Mouse (Mus musculus) MEL (cell line): ENCODE results near the gene Tmem145. TPM values are rescaled to one million over a fixed set of nuclear protein-coding genes. Genes with fewer than 3 reads are reported as not detected.

Experiments used
- DNase-seq: peaks from one replicate; pipeline ENCODE4 v3.0.0; 2011; ENCODE audit warnings: low read depth, low spot score
- H3K27ac ChIP-seq: 2 replicates; pipeline ENCODE4 v1.5.1; 2012; ENCODE audit warnings: low read depth, mild to moderate bottlenecking, control low read depth, low read length, moderate library complexity; ENCODE audit not compliant: control insufficient read depth
- H3K27me3 ChIP-seq, 2 experiments: fragments of 150-350 bp in 1 of 2; sonication (generic) in 1 of 2; 2 replicates each; pipeline ENCODE4 v1.6.1; 2012; ENCODE audit warnings: low read length in 2 of 2, mild to moderate bottlenecking in 2 of 2, improper control_type of control experiment in 1 of 2, moderate library complexity in 1 of 2; ENCODE audit not compliant: insufficient read depth in 2 of 2, control insufficient read depth in 1 of 2
- H3K36me3 ChIP-seq, 2 experiments: 2 replicates each; pipeline ENCODE4 v1.6.1; 2012 to 2014; ENCODE audit warnings: low read length in 2 of 2, improper control_type of control experiment in 1 of 2, inconsistent platforms in 1 of 2, mild to moderate bottlenecking in 1 of 2; ENCODE audit not compliant: insufficient read depth in 2 of 2, control insufficient read depth in 1 of 2
- H3K4me1 ChIP-seq, 2 experiments: fragments of 150-350 bp in 1 of 2; sonication (generic) in 1 of 2; 2 replicates each; pipeline ENCODE4 v1.6.1; 2012; ENCODE audit warnings: low read length in 2 of 2, improper control_type of control experiment in 1 of 2, mild to moderate bottlenecking in 1 of 2; ENCODE audit not compliant: insufficient read depth in 2 of 2, control insufficient read depth in 1 of 2
- H3K4me3 ChIP-seq, 2 experiments: fragments of 150-350 bp in 1 of 2; sonication (generic) in 1 of 2; 2 replicates each; pipeline ENCODE4 v1.5.1; 2012; ENCODE audit warnings: low read depth in 2 of 2, low read length in 2 of 2, mild to moderate bottlenecking in 2 of 2, moderate library complexity in 2 of 2, control low read depth in 1 of 2, improper control_type of control experiment in 1 of 2; ENCODE audit not compliant: control insufficient read depth in 1 of 2, insufficient read depth in 1 of 2
- H3K79me2 ChIP-seq: 2 replicates; pipeline ENCODE4 v1.6.1; 2012; ENCODE audit warnings: mild to moderate bottlenecking, low read length, moderate library complexity; ENCODE audit not compliant: control insufficient read depth, poor library complexity, insufficient read depth
- H3K9ac ChIP-seq: 2 replicates; pipeline ENCODE4 v1.6.1; 2012; ENCODE audit warnings: low read depth, mild to moderate bottlenecking, control low read depth, low read length, moderate library complexity; ENCODE audit not compliant: control insufficient read depth, poor library complexity, severe bottlenecking
- H3K9me3 ChIP-seq: fragments of 150-350 bp; sonication (generic); replicated peaks from 2 replicates; pipeline ENCODE4 v1.6.1; 2012; ENCODE audit warnings: mild to moderate bottlenecking, low read length, improper control_type of control experiment, moderate library complexity; ENCODE audit not compliant: insufficient read depth
- BHLHE40 ChIP-seq: IDR thresholded peaks from 2 replicates; pipeline ENCODE4 v1.6.1; 2012; ENCODE audit warnings: low read depth, mild to moderate bottlenecking, inconsistent platforms, low read length, improper control_type of control experiment, borderline replicate concordance
- CHD1 ChIP-seq: IDR thresholded peaks from 2 replicates; pipeline ENCODE4 v1.6.1; 2012; ENCODE audit warnings: low read depth, mild to moderate bottlenecking, inconsistent platforms, low read length, improper control_type of control experiment
- CHD2 ChIP-seq: IDR thresholded peaks from 2 replicates; pipeline ENCODE4 v1.6.1; 2011; ENCODE audit warnings: low read length, improper control_type of control experiment
- E2F4 ChIP-seq: IDR thresholded peaks from 2 replicates; pipeline ENCODE4 v1.6.1; 2011; ENCODE audit warnings: low read depth, low read length, improper control_type of control experiment, borderline replicate concordance
- ELF1 ChIP-seq: IDR thresholded peaks from 2 replicates; pipeline ENCODE4 v1.6.1; 2014; ENCODE audit warnings: low read depth, mild to moderate bottlenecking, inconsistent platforms, low read length, improper control_type of control experiment, moderate library complexity
- EP300 ChIP-seq, 2 experiments: IDR thresholded peaks; 2 replicates each; pipeline ENCODE4 v1.6.1; 2011; ENCODE audit warnings: improper control_type of control experiment in 2 of 2, low read length in 2 of 2, low read depth in 1 of 2, mild to moderate bottlenecking in 1 of 2
- ETS1 ChIP-seq: IDR thresholded peaks from 2 replicates; pipeline ENCODE4 v1.6.1; 2012; ENCODE audit warnings: low read depth, mild to moderate bottlenecking, inconsistent platforms, low read length, improper control_type of control experiment, moderate library complexity
- GABPA ChIP-seq: IDR thresholded peaks from 2 replicates; pipeline ENCODE4 v1.6.1; 2012; ENCODE audit warnings: low read depth, mild to moderate bottlenecking, inconsistent platforms, low read length, improper control_type of control experiment, moderate library complexity
- GATA1 ChIP-seq: IDR thresholded peaks from 2 replicates; pipeline ENCODE4 v1.6.1; 2011; ENCODE audit warnings: low read depth, low read length, improper control_type of control experiment
- HCFC1 ChIP-seq: IDR thresholded peaks from 2 replicates; pipeline ENCODE4 v1.6.1; 2012; ENCODE audit warnings: low read depth, mild to moderate bottlenecking, inconsistent platforms, low read length, improper control_type of control experiment, moderate library complexity
- KAT2A ChIP-seq: conservative IDR thresholded peaks from 2 replicates; pipeline ENCODE4 v1.6.1; 2012; ENCODE audit warnings: low read depth, low read length, improper control_type of control experiment, inconsistent platforms
- MAX ChIP-seq: IDR thresholded peaks from 2 replicates; pipeline ENCODE4 v1.6.1; 2011; ENCODE audit warnings: low read length, improper control_type of control experiment
- MAZ ChIP-seq: IDR thresholded peaks from 2 replicates; pipeline ENCODE4 v1.6.1; 2012; ENCODE audit warnings: low read depth, mild to moderate bottlenecking, inconsistent platforms, low read length, improper control_type of control experiment
- MEF2A ChIP-seq: IDR thresholded peaks from 2 replicates; pipeline ENCODE4 v1.6.1; 2014; ENCODE audit warnings: low read depth, mild to moderate bottlenecking, inconsistent platforms, low read length, improper control_type of control experiment; ENCODE audit not compliant: poor library complexity, insufficient replicate concordance, severe bottlenecking; ENCODE audit errors: extremely low read depth
- MXI1 ChIP-seq: IDR thresholded peaks from 2 replicates; pipeline ENCODE4 v1.6.1; 2011; ENCODE audit warnings: mild to moderate bottlenecking, low read depth, low read length, improper control_type of control experiment
- MYB ChIP-seq: IDR thresholded peaks from 2 replicates; pipeline ENCODE4 v1.6.1; 2011; ENCODE audit warnings: mild to moderate bottlenecking, low read depth, low read length, improper control_type of control experiment
- MYC ChIP-seq: IDR thresholded peaks from 2 replicates; pipeline ENCODE4 v1.6.1; 2011; ENCODE audit warnings: low read depth, mild to moderate bottlenecking, low read length, improper control_type of control experiment, moderate library complexity
- NELFE ChIP-seq: IDR thresholded peaks from 2 replicates; pipeline ENCODE4 v1.6.1; 2011; ENCODE audit warnings: low read depth, low read length, improper control_type of control experiment
- NRF1 ChIP-seq: IDR thresholded peaks from 2 replicates; pipeline ENCODE4 v1.6.1; 2014; ENCODE audit warnings: low read depth, mild to moderate bottlenecking, inconsistent platforms, low read length, improper control_type of control experiment, moderate library complexity; ENCODE audit not compliant: poor library complexity, insufficient read depth, severe bottlenecking
- POLR2A ChIP-seq, 2 experiments: IDR thresholded peaks; 2 replicates each; pipeline ENCODE4 v1.6.1; 2011 to 2012; ENCODE audit warnings: low read length in 2 of 2, mild to moderate bottlenecking in 2 of 2, control low read depth in 1 of 2, improper control_type of control experiment in 1 of 2, low read depth in 1 of 2, moderate library complexity in 1 of 2; ENCODE audit not compliant: control insufficient read depth in 1 of 2, insufficient read depth in 1 of 2, poor library complexity in 1 of 2
- POLR2AphosphoS2 ChIP-seq: IDR thresholded peaks from 2 replicates; pipeline ENCODE4 v1.6.1; 2011; ENCODE audit warnings: low read length, improper control_type of control experiment
- RAD21 ChIP-seq: IDR thresholded peaks from 2 replicates; pipeline ENCODE4 v1.6.1; 2011; ENCODE audit warnings: mild to moderate bottlenecking, low read depth, low read length, improper control_type of control experiment
- RCOR1 ChIP-seq: IDR thresholded peaks from 2 replicates; pipeline ENCODE4 v1.6.1; 2012; ENCODE audit warnings: low read depth, mild to moderate bottlenecking, inconsistent platforms, low read length, improper control_type of control experiment
- SIN3A ChIP-seq: IDR thresholded peaks from 2 replicates; pipeline ENCODE4 v1.6.1; 2012; ENCODE audit warnings: low read length, improper control_type of control experiment, inconsistent platforms
- SMC3 ChIP-seq: IDR thresholded peaks from 2 replicates; pipeline ENCODE4 v1.6.1; 2011; ENCODE audit warnings: low read depth, low read length, improper control_type of control experiment
- TAL1 ChIP-seq: IDR thresholded peaks from 2 replicates; pipeline ENCODE4 v1.6.1; 2012; ENCODE audit warnings: mild to moderate bottlenecking, inconsistent platforms, low read length, moderate library complexity, mixed read lengths
- TBP ChIP-seq: IDR thresholded peaks from 2 replicates; pipeline ENCODE4 v1.8.0; 2011; ENCODE audit warnings: low read depth, low read length, improper control_type of control experiment
- TCF12 ChIP-seq: IDR thresholded peaks from 2 replicates; pipeline ENCODE4 v1.6.1; 2014; ENCODE audit warnings: low read depth, mild to moderate bottlenecking, inconsistent platforms, low read length, improper control_type of control experiment, moderate library complexity
- USF1 ChIP-seq: IDR thresholded peaks from 2 replicates; pipeline ENCODE4 v1.6.1; 2014; ENCODE audit warnings: low read depth, mild to moderate bottlenecking, inconsistent platforms, low read length, improper control_type of control experiment, moderate library complexity
- USF2 ChIP-seq, 2 experiments: IDR thresholded peaks; 2 replicates each; pipeline ENCODE4 v1.6.1; 2011 to 2012; ENCODE audit warnings: improper control_type of control experiment in 2 of 2, low read length in 2 of 2, borderline replicate concordance in 1 of 2, inconsistent platforms in 1 of 2, low read depth in 1 of 2, mild to moderate bottlenecking in 1 of 2; ENCODE audit not compliant: insufficient read depth in 1 of 2
- ZC3H11A ChIP-seq: IDR thresholded peaks from 2 replicates; pipeline ENCODE4 v1.6.1; 2012; ENCODE audit warnings: low read depth, mild to moderate bottlenecking, inconsistent platforms, low read length, improper control_type of control experiment
- ZKSCAN1 ChIP-seq: IDR thresholded peaks from 2 replicates; pipeline ENCODE4 v1.6.1; 2012; ENCODE audit warnings: low read depth, mild to moderate bottlenecking, inconsistent platforms, low read length, improper control_type of control experiment, moderate library complexity
- ZMIZ1 ChIP-seq: IDR thresholded peaks from 2 replicates; pipeline ENCODE4 v1.6.1; 2012; ENCODE audit warnings: low read depth, mild to moderate bottlenecking, inconsistent platforms, low read length, improper control_type of control experiment, moderate library complexity
- ZNF384 ChIP-seq: IDR thresholded peaks from 2 replicates; pipeline ENCODE4 v1.6.1; 2012; ENCODE audit warnings: low read depth, mild to moderate bottlenecking, inconsistent platforms, low read length, improper control_type of control experiment
- polyA plus RNA-seq, 2 experiments: library from polyadenylated mRNA; stranded (reverse) in 1 of 2; unstranded in 1 of 2; fragments of >175 nt in 1 of 2; fragments of >200 nt in 1 of 2; gene quantifications; 2 replicates each; pipeline versions ENCODE4 v1.2.1 to v1.2.4; 2012; ENCODE audit warnings: low replicate concordance in 2 of 2, low read depth in 1 of 2; ENCODE audit not compliant: insufficient read length in 2 of 2, insufficient read depth in 1 of 2, missing spikeins in 1 of 2
- total RNA-seq: library from RNA; depleted of rRNA; stranded (reverse); fragments of 300-350 nt; gene quantifications from 2 replicates; pipeline ENCODE4 v1.2.3, GENCODE M21; 2012

Tmem145 gene
- total and polyA plus RNA-seq, 3 experiments, result not detected

DNA sequence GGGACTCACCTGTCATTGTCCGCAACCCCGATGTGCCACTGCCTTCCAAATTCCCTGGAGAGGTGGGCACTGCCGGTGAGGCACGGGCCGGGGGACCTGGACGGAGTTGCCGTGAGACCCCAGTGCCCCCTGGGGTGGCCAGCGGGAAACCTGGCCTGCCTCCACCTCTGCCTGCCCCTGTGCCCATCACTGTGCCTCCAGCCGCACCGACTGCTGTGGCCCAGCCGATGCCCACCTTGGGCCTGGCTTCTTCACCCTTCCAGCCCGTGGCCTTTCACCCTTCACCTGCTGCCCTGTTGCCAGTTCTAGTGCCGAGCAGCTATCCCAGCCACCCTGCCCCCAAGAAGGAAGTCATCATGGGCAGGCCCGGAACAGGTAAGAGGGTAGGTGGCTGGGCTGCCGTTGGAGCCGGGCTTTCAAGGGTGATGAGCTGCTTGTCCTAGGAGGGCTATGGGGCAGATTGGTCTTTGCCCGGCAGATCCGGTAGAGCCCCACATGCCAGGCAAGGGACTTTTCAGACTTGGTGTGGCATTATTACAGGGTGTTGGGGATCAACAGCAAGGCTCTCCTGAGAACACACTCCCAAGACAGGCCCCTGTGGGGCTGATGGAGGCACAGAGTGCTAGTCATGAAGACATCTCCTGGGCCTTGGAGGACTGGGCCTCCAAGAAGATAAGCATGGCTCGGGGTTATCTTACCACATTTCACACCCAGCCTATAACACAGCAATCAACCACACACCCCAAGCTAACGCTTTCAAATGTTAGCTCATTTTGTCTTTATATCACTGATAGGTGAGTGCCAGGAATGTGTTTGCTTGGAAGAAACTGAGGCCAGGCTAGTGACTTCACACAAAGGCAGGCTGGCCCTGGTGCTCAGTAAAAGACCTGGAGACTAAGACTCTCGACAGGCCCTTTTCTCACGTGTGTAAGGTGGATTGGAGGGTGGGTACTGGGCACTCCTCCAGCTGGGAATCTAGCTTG is 32.4 kb upstream of the Tmem145 start:
- peaks cover 29 to 66% of the 10 kb centered on the region in 2 experiments for H3K4me1 ChIP-seq
- H3K9me3 ChIP-seq, result no peaks in the 10 kb centered on the region
- peak; percentile 89 for DNase-seq
- H3K27ac ChIP-seq, result peak overlapping the region; percentile 94
- peaks cover 37% of the 10 kb centered on the region for H3K79me2 ChIP-seq
- peak overlapping the region; percentile 54 for H3K9ac ChIP-seq
- H3K36me3 ChIP-seq, result peaks cover 0 to 56% of the 10 kb centered on the region in 2 experiments; a peak in 2 of 4 replicates
- no peaks in the 10 kb centered on the region for H3K27me3 ChIP-seq
- peak overlapping the region; percentile 6 to 36 for H3K4me3 ChIP-seq
- TF ChIP-seq NRF1 (no peak), POLR2A (IDR thresholded peaks at IDR 0.05; ENCODE audit: control insufficient read depth in 1 of 2, insufficient read depth in 1 of 2, low read depth in 1 of 2, low read length in 2 of 2, poor library complexity in 1 of 2) (peak; percentile 44 to 65; a peak in 2 of 4 replicates), RCOR1 (peak; percentile 71), GATA1 (peak; percentile 94), BHLHE40 (peak; percentile 77), MEF2A (peak; percentile 6; the same call in 1 of the 2 replicates), MYB (peak; percentile 91), CHD1 (peak; percentile 89; the same call in 1 of the 2 replicates), ELF1 (no peak), TAL1 (peak; percentile 70), SIN3A (peak; percentile 95), SMC3 (peak; percentile 17; the same call in 1 of the 2 replicates), ZNF384 (no peak), NELFE (peak; percentile 64), USF1 (no peak), MAZ (peak; percentile 61), CHD2 (peak; percentile 13; the same call in 1 of the 2 replicates), RAD21 (no peak), HCFC1 (peak; percentile 58), ETS1 (peak; percentile 95), USF2 (IDR thresholded peaks at IDR 0.05; ENCODE audit: borderline replicate concordance in 1 of 2, insufficient read depth in 1 of 2, low read depth in 1 of 2, low read length in 2 of 2) (no peak), MXI1 (peak; percentile 80), MYC (peak; percentile 87), TBP (peak; percentile 80; the same call in 1 of the 2 replicates), TCF12 (peak; percentile 90), E2F4 (no peak), ZMIZ1 (no peak; the same call in 1 of the 2 replicates), POLR2AphosphoS2 (peak; percentile 64), EP300 (IDR thresholded peaks at IDR 0.05; ENCODE audit: low read depth in 1 of 2, low read length in 2 of 2) (peak; percentile 94 to 97), KAT2A (peak; percentile 41; the same call in 1 of the 2 replicates), ZC3H11A (no peak), MAX (peak; percentile 77), ZKSCAN1 (no peak), GABPA (no peak)
